Mouse (Mus musculus) midbrain, embryonic 15.5 days (tissue): ENCODE measurements around the gene Samd14. TPM values are rescaled to one million over a fixed set of nuclear protein-coding genes. Genes with fewer than 3 reads are reported as not detected.

Source experiments
- ATAC-seq: fragments of 200-750 bp; cut with Nextera tagmentation; replicated peaks from 2 replicates; pipeline ENCODE4 v1.8.0; 2017; ENCODE audit warnings: moderate TSS enrichment
- H3K27ac ChIP-seq: fragments of 300-500 bp; sonication (generic); 2 replicates; pipeline ENCODE4 v1.5.1; 2015; ENCODE audit warnings: mild to moderate bottlenecking, inconsistent platforms
- H3K27me3 ChIP-seq: fragments of 300-500 bp; sonication (generic); replicated peaks from 2 replicates; pipeline ENCODE4 v1.6.1; 2015; ENCODE audit warnings: inconsistent platforms
- H3K36me3 ChIP-seq: fragments of 300-500 bp; sonication (generic); replicated peaks from 2 replicates; pipeline ENCODE4 v1.6.1; 2015; ENCODE audit warnings: inconsistent platforms
- H3K4me1 ChIP-seq: fragments of 300-500 bp; sonication (generic); 2 replicates; pipeline ENCODE4 v1.6.1; 2015; ENCODE audit warnings: inconsistent platforms
- H3K4me2 ChIP-seq: fragments of 300-500 bp; sonication (generic); 2 replicates; pipeline ENCODE4 v1.6.1; 2015; ENCODE audit warnings: inconsistent platforms, mild to moderate bottlenecking, moderate library complexity
- H3K4me3 ChIP-seq: fragments of 300-500 bp; sonication (generic); 2 replicates; pipeline ENCODE4 v1.5.1; 2015; ENCODE audit warnings: mild to moderate bottlenecking, inconsistent platforms
- H3K9ac ChIP-seq: fragments of 300-500 bp; sonication (generic); 2 replicates; pipeline ENCODE4 v1.6.1; 2015; ENCODE audit warnings: mild to moderate bottlenecking, inconsistent platforms
- H3K9me3 ChIP-seq: fragments of 300-500 bp; sonication (generic); 2 replicates; pipeline ENCODE4 v1.6.1; 2016; ENCODE audit warnings: inconsistent platforms
- WGBS: fragments of 180-500 bp; shearing (Covaris S2); methylation state at CpG from one replicate; pipeline ENCODE4 v1.1.7; 2015; ENCODE audit warnings: mixed read lengths; 5-methylcytosine and 5-hydroxymethylcytosine counted together
- polyA plus RNA-seq: library from polyadenylated mRNA; unstranded; fragments of >200 nt; fragmentation: Nextera tagmentation; extraction: Ambion mirVana; gene quantifications from 2 replicates; pipeline ENCODE4 v1.2.1, GENCODE M21; 2015

Gene Samd14
- polyA plus RNA-seq, 1 experiment from 2014 or later, result 177 TPM

DNA sequence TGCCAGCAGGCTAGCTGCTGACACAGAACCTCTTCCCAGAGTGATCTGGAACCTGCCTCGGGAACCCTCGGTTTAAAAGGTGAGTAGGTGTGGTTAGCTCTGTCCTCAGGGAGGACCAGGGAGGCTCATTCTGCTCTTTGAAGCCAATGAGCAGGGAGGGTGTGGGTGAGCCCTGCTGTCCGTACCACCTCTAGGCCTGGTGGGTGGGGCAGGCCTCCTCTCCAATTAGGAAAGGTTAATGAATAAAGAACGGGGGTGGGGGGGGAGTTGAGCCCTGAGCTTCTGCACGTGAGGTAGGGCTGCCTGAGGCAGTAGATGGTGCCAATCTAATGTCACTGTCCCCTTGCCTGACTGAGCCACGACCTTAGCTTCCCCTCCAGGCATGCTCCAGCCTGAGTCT is 23.3 kb downstream of the Samd14 start:
- Histone ChIP-seq H3K27ac (no peak overlapping the region), H3K36me3 (no peaks in the 10 kb centered on the region), H3K9me3 (no peaks in the 10 kb centered on the region), H3K4me2 (no peak overlapping the region), H3K9ac (no peak overlapping the region), H3K4me3 (no peak overlapping the region), H3K4me1 (no peaks in the 10 kb centered on the region), H3K27me3 (no peaks in the 10 kb centered on the region)
- ATAC-seq, result no peak
- 51% methylated on average over 6 of the region's 6 CpGs for WGBS

DNA sequence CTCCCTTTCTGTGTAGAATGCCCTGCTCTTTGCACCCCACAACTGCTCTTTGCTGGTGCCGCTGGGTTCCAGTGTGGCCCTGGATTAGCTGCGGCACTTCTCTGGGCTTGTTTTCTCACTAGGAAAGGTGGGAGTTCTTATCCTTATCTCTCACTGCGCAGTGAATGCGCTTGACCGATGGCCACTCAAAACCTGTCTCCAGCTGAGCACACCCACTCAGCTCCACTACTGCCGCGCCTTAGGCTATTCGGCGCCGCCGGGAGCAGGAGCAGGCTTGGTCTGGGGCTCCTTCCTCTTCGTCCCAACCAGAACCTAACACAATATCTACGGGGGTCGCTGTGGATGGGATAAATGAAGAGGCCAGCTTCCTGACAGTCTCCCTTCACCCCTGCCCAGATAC is 23.9 kb downstream of the Samd14 start:
- Histone ChIP-seq H3K9me3 (no peaks in the 10 kb centered on the region), H3K27me3 (no peaks in the 10 kb centered on the region), H3K27ac (no peak overlapping the region), H3K4me2 (no peak overlapping the region), H3K9ac (no peak overlapping the region), H3K36me3 (no peaks in the 10 kb centered on the region), H3K4me3 (no peak overlapping the region), H3K4me1 (no peaks in the 10 kb centered on the region)
- ATAC-seq, result no peak
- WGBS, result 82% methylated on average over 14 of the region's 14 CpGs

DNA sequence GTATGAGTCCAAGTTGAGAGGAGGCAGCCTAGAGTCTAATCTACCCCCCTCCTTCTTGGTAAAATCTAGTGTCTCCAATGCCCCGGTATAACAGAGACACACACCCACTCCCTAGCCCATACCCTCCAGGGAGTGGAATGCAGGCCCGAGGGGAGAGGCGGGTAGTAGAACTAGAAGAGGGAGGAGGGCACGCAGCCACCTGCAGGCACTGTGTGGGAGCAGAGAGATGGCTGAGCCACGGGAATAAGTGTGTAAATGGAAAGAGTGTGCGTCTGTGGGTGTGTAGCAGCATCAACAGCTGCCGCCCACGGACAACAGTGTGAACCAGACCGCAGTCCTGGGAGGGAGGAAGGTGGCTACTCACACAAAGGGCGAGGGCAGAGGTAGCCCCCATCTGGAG is 25.2 kb downstream of the Samd14 start:
- H3K9me3 ChIP-seq, result no peaks in the 10 kb centered on the region
- H3K4me3 ChIP-seq, result no peak overlapping the region
- no peaks in the 10 kb centered on the region for H3K36me3 ChIP-seq
- H3K4me1 ChIP-seq, result peaks cover 3% of the 10 kb centered on the region
- H3K9ac ChIP-seq, result no peak overlapping the region
- ATAC-seq, result no peak
- no peak overlapping the region for H3K27ac ChIP-seq
- WGBS, result 75% methylated on average over 10 of the region's 10 CpGs
- no peaks in the 10 kb centered on the region for H3K27me3 ChIP-seq
- no peak overlapping the region for H3K4me2 ChIP-seq

DNA sequence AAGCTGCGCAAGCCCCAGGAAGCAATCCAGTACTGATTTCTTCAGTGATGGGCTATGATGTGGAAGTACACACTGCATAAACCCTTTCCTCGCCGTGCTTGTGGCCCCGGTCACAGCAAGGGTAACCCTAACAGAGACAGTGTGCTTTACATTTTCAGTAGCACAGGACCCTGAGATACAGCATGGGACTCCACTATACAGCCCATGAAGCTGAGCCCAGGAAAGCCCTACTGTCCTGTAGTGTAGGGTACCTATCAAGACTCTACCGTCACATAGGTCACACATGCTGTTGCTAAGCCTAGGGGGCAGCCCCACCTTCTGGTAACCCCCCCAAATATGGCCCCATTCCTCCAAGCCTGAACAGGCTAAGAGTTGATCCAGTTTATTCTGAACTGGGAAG is 26.8 kb downstream of the Samd14 start:
- ATAC-seq, result no peak
- no peaks in the 10 kb centered on the region for H3K9me3 ChIP-seq
- peaks cover 14% of the 10 kb centered on the region for H3K4me1 ChIP-seq
- no peak overlapping the region for H3K4me3 ChIP-seq
- no peak overlapping the region for H3K9ac ChIP-seq
- H3K4me2 ChIP-seq, result no peak overlapping the region
- WGBS, result 94% methylated on average over 5 of the region's 5 CpGs
- H3K36me3 ChIP-seq, result no peaks in the 10 kb centered on the region
- H3K27ac ChIP-seq, result no peak overlapping the region
- H3K27me3 ChIP-seq, result no peaks in the 10 kb centered on the region

DNA sequence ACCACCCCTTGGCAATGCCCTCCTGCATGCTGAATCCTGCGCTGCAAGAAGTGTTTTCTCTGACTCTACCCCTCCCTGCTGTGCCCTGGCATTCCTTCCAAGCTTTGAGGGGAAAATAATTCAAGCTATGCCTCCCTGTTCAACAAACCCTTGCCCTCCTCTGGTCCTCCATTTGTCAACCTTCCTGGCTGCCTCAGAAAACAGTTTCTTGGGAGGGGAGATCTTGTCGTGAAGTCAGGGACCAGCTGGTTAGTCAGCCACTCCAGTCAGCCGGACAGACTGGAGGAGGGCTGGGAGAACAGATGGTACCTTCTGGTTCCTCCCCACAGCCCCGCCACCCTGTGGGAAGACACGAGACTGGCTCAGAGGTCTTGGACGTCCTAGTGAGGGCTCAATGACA is 27.6 kb downstream of the Samd14 start:
- Histone ChIP-seq H3K9ac (no peak overlapping the region), H3K4me1 (peaks cover 22% of the 10 kb centered on the region), H3K4me3 (no peak overlapping the region), H3K4me2 (no peak overlapping the region), H3K27me3 (no peaks in the 10 kb centered on the region), H3K9me3 (no peaks in the 10 kb centered on the region), H3K27ac (no peak overlapping the region), H3K36me3 (no peaks in the 10 kb centered on the region)
- WGBS, result 53% methylated on average over 6 of the region's 6 CpGs
- ATAC-seq, result no peak

DNA sequence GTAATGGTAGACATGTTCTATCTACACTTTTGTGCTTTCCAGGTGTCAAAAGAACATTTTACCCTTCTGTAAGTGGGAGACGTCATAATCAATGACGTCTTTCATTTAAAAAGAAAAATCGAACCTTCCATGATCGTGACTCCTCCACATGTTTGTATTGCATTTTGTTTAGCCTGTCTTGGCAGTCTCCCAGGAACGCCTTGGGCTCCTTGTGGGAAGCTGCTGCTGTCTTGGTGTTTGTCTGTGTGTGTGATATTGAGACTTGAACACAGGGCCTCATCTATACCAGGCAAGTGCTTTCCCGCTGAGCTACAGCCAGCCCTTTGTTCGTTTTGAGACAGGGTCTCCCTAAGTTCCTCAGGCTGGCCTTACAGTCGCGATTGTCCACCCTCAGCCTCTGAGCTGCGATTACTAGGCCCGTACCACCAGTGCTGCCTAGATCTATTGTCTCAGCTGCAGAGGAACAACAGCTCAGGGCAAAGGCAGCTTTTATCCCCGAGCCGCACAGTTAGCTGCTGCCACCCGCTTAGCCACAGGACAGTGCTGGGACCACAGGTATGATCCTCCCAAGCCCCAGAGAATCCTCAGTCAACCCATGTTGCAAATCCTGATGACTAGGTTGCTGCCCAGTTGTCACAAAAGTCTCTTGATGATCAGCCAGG is 28.6 kb downstream of the Samd14 start:
- no peaks in the 10 kb centered on the region for H3K27me3 ChIP-seq
- H3K9ac ChIP-seq, result no peak overlapping the region
- no peaks in the 10 kb centered on the region for H3K36me3 ChIP-seq
- no peak overlapping the region for H3K27ac ChIP-seq
- H3K9me3 ChIP-seq, result no peaks in the 10 kb centered on the region
- 63% methylated on average over 14 of the region's 14 CpGs for WGBS
- ATAC-seq, result no peak
- no peak overlapping the region for H3K4me3 ChIP-seq
- no peak overlapping the region for H3K4me2 ChIP-seq
- H3K4me1 ChIP-seq, result peaks cover 24% of the 10 kb centered on the region

DNA sequence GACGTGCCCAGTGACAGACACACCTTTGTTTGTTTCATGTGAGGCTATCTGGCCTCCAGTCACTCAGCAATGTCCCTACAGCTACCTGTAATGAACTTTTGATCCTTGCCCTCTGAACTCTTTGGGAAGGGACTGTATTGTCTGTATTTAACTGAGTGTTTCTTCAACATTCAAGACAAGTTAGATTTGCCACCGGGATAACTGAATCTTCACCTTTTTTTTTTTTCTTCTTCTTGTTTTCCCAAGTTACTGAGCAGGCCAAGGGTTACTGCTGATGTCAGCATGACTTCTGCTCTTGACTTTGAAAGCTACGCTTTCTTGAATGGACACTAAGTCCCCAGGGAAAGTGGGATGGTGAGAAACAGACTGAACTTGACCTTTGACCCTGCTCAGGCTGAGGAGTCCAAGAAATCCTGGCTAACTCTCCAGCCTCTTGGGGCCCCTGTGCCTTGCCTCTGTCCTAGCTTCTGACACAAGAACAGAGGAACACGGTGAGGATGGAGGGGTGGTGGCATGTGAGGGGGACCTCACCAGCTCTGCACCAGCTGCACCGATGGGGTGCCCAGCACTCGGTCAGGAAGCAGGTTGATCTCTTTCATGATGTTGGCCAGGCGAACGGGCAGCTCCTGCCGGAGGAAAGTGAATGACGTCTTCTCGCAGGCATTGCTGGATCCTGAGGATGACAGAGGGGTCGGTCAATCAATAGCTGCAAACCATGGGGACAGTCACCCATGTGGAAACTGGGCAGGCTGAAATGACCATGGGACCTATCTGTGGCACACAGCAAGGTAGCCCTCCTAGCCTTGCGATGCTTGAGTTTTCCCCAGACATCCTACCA is 29.4 kb downstream of the Samd14 start:
- H3K9me3 ChIP-seq, result no peaks in the 10 kb centered on the region
- no peak for ATAC-seq
- H3K4me2 ChIP-seq, result no peak overlapping the region
- H3K4me3 ChIP-seq, result no peak overlapping the region
- H3K27me3 ChIP-seq, result no peaks in the 10 kb centered on the region
- no peak overlapping the region for H3K9ac ChIP-seq
- 81% methylated on average over 13 of the region's 13 CpGs for WGBS
- no peaks in the 10 kb centered on the region for H3K36me3 ChIP-seq
- peaks cover 24% of the 10 kb centered on the region for H3K4me1 ChIP-seq
- H3K27ac ChIP-seq, result no peak overlapping the region

DNA sequence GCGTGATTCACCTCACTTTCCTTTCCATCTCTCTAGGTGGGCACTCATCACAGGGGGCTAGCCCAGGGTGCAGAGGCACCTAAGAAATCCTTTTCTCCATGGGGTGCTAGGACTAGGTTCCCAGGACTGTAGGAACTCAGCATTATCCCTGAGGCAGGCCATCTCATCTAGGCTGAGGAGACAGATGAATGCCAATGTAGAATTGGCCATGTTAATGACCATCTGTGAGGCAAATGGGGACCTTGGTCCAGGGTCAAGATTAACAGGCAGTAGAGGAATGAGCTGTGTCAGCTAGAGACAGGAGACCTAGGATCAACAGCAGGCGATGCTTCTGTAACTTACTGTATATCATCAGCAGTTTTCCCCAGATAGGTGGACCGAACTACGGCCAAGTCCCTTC is 30.1 kb downstream of the Samd14 start:
- Histone ChIP-seq H3K4me3 (peak overlapping the region; percentile 93; the same call in 1 of the 2 replicates), H3K27me3 (no peaks in the 10 kb centered on the region), H3K4me2 (peak overlapping the region; percentile 70; the same call in 1 of the 2 replicates), H3K9ac (no peak overlapping the region), H3K4me1 (peaks cover 24% of the 10 kb centered on the region), H3K9me3 (no peaks in the 10 kb centered on the region), H3K36me3 (no peaks in the 10 kb centered on the region), H3K27ac (no peak overlapping the region)
- no peak for ATAC-seq
- 87% methylated on average over 4 of the region's 4 CpGs for WGBS

DNA sequence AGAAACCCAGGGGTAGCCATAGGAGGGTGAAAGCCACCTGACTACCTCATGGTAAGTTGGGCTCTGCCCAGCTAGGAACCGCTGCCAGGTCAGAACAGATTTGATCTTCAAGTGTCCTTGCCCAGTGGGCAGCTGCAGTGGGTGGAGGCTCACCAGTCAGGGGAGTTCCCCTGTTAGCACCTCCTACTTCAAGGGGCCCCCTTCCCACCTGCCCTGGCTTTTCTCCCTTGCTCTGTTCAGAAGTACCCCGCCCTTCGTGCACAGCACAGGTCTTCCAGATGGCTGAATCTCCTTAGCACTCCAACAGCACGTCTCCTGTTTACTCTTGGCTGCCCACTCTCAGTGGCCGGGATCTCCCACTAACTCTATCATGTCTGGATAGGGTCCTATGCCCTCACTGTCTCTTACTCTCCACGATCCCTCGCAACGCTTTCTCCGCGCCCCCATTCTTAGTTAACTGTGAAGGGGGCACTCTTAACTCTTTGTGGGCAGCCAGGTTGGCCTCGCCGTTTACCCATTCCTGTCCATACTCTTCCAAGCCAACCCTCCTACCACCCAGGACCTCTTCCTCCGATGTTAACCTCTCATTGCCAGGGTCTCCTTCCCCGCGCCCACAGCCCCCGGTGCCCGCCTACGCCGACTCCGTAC is 30.9 kb downstream of the Samd14 start:
- Histone ChIP-seq H3K27me3 (no peaks in the 10 kb centered on the region), H3K4me1 (peaks cover 24% of the 10 kb centered on the region), H3K27ac (peak overlapping the region; percentile 70), H3K4me2 (peak overlapping the region; percentile 70), H3K4me3 (peak overlapping the region; percentile 93), H3K9me3 (no peaks in the 10 kb centered on the region), H3K9ac (peak overlapping the region; percentile 64), H3K36me3 (no peaks in the 10 kb centered on the region)
- peak; percentile 43 for ATAC-seq
- 1% methylated on average over 20 of the region's 20 CpGs for WGBS

DNA sequence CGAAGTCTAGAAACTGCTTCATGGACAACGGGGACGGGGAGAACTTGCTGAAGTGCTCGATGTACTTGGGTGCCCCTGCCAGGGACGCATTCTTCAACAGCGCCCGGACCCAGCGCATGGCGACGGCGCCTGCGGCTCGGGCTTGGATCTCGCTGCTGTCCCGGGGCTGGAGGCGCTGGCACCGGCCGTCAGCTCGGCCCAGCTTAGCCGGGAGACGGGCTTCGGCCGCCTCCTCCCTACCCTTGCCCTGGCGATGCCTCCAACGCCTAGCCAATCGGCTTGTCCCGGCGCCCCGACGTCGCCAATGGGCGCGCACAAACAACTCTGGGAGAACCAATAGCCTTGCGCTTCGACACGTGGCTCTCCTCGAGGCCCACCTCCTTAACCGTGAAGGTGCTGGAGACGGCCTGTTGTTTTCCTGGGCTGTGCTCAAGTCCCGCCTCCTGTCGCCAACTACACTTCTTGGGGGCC is 31.5 kb downstream of the Samd14 start, which contains the start of gene Pdk2:
TSS of gene Pdk2 (minus strand) at position 216 of the 471 bp plus-strand sequence.
- peak within 1 kb of the TSS; percentile 93 for H3K4me3 ChIP-seq
- no peaks in the 10 kb centered on the region for H3K9me3 ChIP-seq
- H3K27ac ChIP-seq, result peak within 1 kb of the TSS; percentile 70
- peaks cover 24% of the 10 kb centered on the region for H3K4me1 ChIP-seq
- no peaks in the 10 kb centered on the region for H3K27me3 ChIP-seq
- H3K4me2 ChIP-seq, result peak within 1 kb of the TSS; percentile 70
- WGBS, result under 1% methylated on average over 41 of the region's 41 CpGs
- H3K36me3 ChIP-seq, result no peaks in the 10 kb centered on the region
- peak within 1 kb of the TSS; percentile 64 for H3K9ac ChIP-seq
- peak; percentile 98 for ATAC-seq

DNA sequence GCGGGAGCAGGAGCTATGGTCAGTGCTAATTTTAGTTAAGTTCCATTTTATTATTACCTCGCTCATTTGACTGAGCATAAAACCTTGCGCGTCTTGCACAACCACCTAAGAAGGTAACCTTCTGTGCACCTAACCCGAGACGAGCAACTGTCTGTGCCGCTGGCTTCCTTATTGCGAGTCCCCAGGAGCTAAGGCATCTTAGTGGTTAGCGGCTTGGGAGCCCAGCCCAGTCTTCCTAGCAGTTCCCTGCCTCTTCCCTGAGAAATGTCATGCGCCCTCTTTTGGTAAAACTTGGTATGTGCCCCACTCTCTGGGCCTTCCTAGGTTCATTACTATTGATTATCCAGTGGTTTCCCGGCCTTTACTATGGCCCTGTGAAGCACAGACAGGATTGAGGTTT is 32.4 kb downstream of the Samd14 start:
- 2% methylated on average over 11 of the region's 11 CpGs for whole genome bisulfite sequencing
- peak overlapping the region; percentile 93 for H3K4me3 ChIP-seq
- ATAC-seq, result no peak
- H3K9ac ChIP-seq, result peak overlapping the region; percentile 28; the same call in 1 of the 2 replicates
- peak overlapping the region; percentile 70 for H3K4me2 ChIP-seq
- H3K9me3 ChIP-seq, result no peaks in the 10 kb centered on the region
- H3K27ac ChIP-seq, result peak overlapping the region; percentile 40
- H3K27me3 ChIP-seq, result no peaks in the 10 kb centered on the region
- H3K36me3 ChIP-seq, result no peaks in the 10 kb centered on the region
- peaks cover 24% of the 10 kb centered on the region for H3K4me1 ChIP-seq

DNA sequence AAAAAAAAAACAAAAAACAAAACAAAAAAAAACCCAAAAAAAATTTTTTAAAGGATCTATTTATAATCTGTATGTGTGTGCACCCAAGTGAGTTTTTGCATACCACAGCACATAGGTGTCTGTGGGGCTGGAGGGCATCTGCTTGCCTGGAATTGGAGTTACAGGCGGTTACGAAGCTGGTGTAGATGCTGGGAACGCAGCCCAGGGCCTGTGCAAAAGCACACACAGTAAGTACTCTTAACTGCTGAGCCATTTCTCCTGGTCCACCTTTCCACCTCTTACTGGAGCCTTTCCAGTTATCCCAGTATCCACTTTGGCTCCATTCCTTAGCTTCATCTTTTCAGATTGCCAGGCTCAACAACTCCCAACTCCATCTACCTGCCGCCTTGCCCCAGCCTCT is 33.4 kb downstream of the Samd14 start:
- H3K36me3 ChIP-seq, result no peaks in the 10 kb centered on the region
- H3K4me2 ChIP-seq, result no peak overlapping the region
- ATAC-seq, result no peak
- no peak overlapping the region for H3K27ac ChIP-seq
- no peaks in the 10 kb centered on the region for H3K27me3 ChIP-seq
- H3K9ac ChIP-seq, result no peak overlapping the region
- no peak overlapping the region for H3K4me3 ChIP-seq
- peaks cover 24% of the 10 kb centered on the region for H3K4me1 ChIP-seq
- no peaks in the 10 kb centered on the region for H3K9me3 ChIP-seq
- WGBS, result 93% methylated on average over 4 of the region's 4 CpGs
